Mouse (Mus musculus) hindbrain, embryonic 10.5 days (tissue): ENCODE results near the gene Zdhhc22. TPM values are rescaled to one million over a fixed set of nuclear protein-coding genes. Genes with fewer than 3 reads are reported as not detected.

Experiments used
- DNase-seq: peaks from one replicate; pipeline ENCODE4 v3.0.0-alpha.2; 2017; ENCODE audit warnings: low spot score
- H3K27ac ChIP-seq: fragments of 300-500 bp; sonication (generic); 2 replicates; pipeline ENCODE4 v1.5.1; 2016; ENCODE audit warnings: mild to moderate bottlenecking, moderate library complexity
- H3K27me3 ChIP-seq: fragments of 300-500 bp; sonication (generic); 2 replicates; pipeline ENCODE4 v1.6.1; 2016; ENCODE audit warnings: mild to moderate bottlenecking; ENCODE audit not compliant: poor library complexity, insufficient read depth, severe bottlenecking
- H3K36me3 ChIP-seq: fragments of 300-500 bp; sonication (generic); 2 replicates; pipeline ENCODE4 v1.6.1; 2016; ENCODE audit warnings: mild to moderate bottlenecking, moderate library complexity
- H3K4me1 ChIP-seq: fragments of 300-500 bp; sonication (generic); replicated peaks from 2 replicates; pipeline ENCODE4 v1.6.1; 2016; ENCODE audit warnings: mild to moderate bottlenecking
- H3K4me3 ChIP-seq: fragments of 300-500 bp; sonication (generic); 2 replicates; pipeline ENCODE4 v1.5.1; 2016; ENCODE audit warnings: mild to moderate bottlenecking, moderate library complexity
- H3K9me3 ChIP-seq: fragments of 300-500 bp; sonication (generic); 2 replicates; pipeline ENCODE4 v1.6.1; 2016; ENCODE audit warnings: mild to moderate bottlenecking, moderate library complexity
- WGBS: fragments of 180-500 bp; shearing (Covaris S2); methylation state at CpG from one replicate; pipeline ENCODE4 v1.1.7; 2016; 5-methylcytosine and 5-hydroxymethylcytosine counted together
- polyA plus RNA-seq: library from polyadenylated mRNA; unstranded; fragments of >200 nt; fragmentation: Nextera tagmentation; extraction: Ambion mirVana; gene quantifications from 2 replicates; pipeline ENCODE4 v1.2.1, GENCODE M21; 2016

The Zdhhc22 gene
- polyA plus RNA-seq, 1 experiment from 2014 or later, result 0.75 TPM

DNA sequence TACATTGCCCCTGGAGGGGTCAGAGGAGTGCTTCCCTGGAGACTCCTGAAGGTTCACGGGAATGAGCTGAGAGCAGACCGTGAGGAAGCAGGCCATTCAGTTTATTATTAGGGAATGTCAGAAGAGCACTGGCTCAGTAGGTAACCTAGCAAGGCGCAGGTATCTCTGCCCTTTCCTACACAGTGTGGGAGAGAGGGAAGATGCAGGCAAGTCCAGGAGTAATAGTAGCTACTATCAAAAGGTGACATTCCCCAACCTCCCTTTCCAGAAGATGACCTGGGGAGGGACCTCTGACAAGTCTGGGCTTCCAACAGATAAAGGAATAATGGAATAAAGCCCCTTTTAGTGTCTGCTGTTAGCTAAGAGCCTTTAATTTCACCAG lies 21.0 kb downstream of the Zdhhc22 start:
- H3K4me3 ChIP-seq, result no peak overlapping the region
- no peaks in the 10 kb centered on the region for H3K9me3 ChIP-seq
- peaks cover 22% of the 10 kb centered on the region for H3K36me3 ChIP-seq
- 61% methylated on average over 3 of the region's 3 CpGs for WGBS
- H3K27me3 ChIP-seq, result peaks cover 8% of the 10 kb centered on the region; the same call in 1 of the 2 replicates
- H3K4me1 ChIP-seq, result peaks cover 11% of the 10 kb centered on the region
- no peak for DNase-seq
- H3K27ac ChIP-seq, result no peak overlapping the region

DNA sequence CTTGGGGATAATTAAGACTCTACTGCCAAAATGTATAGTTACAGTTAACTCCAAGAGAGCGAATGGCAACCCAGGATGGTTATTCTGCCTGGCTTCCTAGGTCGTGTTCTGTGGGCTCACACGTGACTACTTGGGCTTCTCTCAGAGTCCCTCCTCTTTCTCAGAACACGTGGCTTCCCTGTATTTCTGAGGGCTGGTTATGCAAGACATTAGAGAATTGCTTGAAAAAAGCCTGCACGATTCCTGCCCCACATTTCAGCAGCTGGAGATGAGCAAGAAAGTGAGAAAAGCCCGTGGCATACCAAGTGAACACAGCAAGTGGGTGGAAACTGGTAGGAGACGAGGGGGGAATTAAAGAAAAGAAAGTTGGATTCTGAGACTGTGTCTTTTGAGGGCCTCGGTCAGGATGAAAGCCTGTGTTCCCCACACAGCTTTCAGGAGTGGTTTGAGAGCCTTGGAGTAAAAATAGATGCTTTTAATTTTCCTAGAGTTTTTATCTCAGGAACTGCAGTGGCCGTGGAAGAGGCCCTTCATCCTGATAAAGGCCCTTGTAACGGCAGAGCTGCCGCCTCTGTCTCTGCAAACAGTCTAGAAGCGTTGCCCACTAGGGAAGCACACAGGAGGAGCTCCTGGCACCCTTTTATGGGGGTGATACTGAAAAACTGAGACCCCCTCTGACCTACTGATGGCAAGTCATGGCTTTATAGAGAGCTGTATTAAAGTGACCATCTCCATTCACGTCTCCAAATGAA lies 21.6 kb downstream of the Zdhhc22 start:
- Histone ChIP-seq H3K27ac (no peak overlapping the region), H3K9me3 (no peaks in the 10 kb centered on the region), H3K27me3 (peaks cover 5% of the 10 kb centered on the region; the same call in 1 of the 2 replicates), H3K4me1 (peaks cover 6% of the 10 kb centered on the region; the same call in 1 of the 2 replicates), H3K36me3 (peaks cover 25% of the 10 kb centered on the region), H3K4me3 (no peak overlapping the region)
- no peak for DNase-seq
- WGBS, result 73% methylated on average over 13 of the region's 13 CpGs

DNA sequence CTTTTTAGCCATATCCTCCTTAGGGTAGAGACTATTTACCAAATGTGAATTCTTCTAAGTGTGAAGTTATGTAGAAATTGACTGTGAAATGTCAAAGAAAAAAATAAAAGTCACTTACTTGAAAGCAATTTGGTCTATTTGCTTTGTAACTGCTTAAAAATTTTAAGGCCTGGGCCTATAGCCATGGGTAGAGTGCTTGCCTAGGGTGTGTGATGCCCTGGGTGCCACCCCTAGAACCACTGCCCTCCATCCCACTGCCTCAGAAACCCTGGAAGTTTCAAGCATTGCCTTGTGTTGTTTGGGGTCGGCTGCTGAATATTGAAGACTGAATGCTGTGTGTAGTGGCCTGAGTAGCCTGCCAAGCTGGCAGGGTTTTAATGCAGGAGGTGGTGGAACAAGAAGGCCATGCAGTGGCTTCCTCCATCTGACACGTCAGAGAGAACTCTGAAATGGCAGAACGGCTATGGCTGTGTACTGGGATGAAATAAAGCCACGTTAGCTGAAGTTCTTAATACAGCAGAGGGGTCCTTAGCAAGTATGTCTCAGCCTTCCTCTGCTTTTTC lies 24.9 kb downstream of the Zdhhc22 start:
- 90% methylated on average over 4 of the region's 4 CpGs for WGBS
- Histone ChIP-seq H3K27ac (no peak overlapping the region), H3K4me3 (no peak overlapping the region), H3K9me3 (no peaks in the 10 kb centered on the region), H3K36me3 (peaks cover 58% of the 10 kb centered on the region), H3K27me3 (no peaks in the 10 kb centered on the region), H3K4me1 (peaks cover 19% of the 10 kb centered on the region; the same call in 1 of the 2 replicates)
- DNase-seq, result no peak

DNA sequence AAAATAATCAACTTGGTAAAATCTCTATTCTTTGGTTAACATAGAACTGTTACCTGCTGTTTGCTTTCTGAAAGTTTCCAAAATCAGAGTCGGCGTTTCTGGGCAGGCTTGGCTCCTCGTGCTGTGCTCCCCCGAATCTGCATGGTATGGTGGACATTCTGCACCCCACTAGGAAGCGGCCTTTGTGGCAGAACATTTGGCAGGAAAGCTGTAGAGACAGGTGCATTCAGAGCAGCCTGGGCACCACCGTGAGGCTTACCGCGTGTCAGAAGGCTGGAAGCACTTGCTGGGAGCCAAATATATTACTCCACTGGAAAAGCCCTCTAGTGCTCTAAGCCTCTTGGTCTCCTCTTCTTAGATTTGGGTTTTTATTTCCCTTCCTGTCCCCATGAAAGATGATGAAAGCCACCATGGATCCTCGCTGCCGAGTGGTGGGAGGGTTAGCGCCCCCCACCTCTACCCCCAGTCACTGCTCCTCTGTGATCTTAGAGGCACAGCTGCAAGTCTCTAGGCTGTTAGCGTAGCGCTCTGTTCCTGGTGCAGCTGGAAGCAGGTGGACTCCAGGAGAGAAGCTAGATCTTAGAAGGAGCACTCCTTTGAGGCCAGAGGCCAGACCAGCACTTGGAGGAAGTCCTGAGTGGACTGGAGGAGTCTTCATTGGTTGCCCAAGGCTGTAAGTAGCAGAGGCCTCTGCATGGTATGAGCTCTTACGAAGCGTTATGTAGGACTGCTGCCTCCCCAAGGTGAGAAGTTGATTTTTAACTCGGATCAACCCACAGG lies 25.8 kb downstream of the Zdhhc22 start:
- no peaks in the 10 kb centered on the region for H3K9me3 ChIP-seq
- peaks cover 67% of the 10 kb centered on the region for H3K36me3 ChIP-seq
- H3K4me1 ChIP-seq, result 0 out of 2 replicates have a peak, but pooled peaks cover 19% of the 10 kb centered on the region
- H3K27me3 ChIP-seq, result no peaks in the 10 kb centered on the region
- H3K27ac ChIP-seq, result no peak overlapping the region
- H3K4me3 ChIP-seq, result no peak overlapping the region
- DNase-seq, result no peak
- 93% methylated on average over 16 of the region's 16 CpGs for WGBS

DNA sequence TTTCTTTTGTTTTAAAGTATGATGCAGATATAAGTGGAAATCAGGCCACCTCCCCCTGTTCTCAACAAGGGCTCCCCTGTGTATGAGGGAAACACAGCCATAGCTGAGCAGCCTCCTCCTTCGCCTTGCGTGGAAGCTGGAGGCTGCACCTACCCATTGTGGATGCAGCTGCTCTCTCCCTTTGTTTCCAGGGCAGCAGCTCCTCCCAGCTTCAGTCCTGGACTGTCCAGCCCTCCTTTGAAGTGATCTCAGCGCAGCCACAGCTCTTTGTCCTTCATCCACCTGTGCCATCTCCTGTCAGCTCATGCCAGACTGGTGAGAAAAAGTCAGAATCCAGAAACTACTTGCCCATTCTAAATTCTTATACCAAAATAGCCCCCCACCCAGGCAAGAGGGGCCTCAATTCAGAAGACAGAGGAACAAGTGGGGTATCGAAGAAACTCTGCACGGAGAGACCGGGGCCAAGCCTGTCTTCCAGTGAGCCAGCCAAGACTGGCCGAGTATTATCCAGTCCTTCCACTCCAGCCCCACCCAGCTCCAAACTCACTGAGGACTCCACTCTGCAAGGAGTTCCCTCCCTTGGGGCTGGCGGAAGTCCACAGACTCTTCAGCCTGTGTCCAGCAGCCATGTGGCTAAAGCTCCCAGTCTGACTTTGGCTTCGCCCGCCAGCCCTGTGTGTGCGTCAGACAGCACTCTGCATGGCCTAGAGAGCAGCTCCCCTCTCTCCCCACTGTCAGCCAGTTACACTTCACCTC lies 28.5 kb downstream of the Zdhhc22 start:
- Histone ChIP-seq H3K9me3 (no peaks in the 10 kb centered on the region), H3K4me1 (0 out of 2 replicates have a peak, but pooled peaks cover 12% of the 10 kb centered on the region), H3K4me3 (no peak overlapping the region), H3K27me3 (no peaks in the 10 kb centered on the region), H3K36me3 (peaks cover 94% of the 10 kb centered on the region), H3K27ac (peak overlapping the region; percentile 71)
- DNase-seq, result no peak
- WGBS, result 79% methylated on average over 11 of the region's 11 CpGs

DNA sequence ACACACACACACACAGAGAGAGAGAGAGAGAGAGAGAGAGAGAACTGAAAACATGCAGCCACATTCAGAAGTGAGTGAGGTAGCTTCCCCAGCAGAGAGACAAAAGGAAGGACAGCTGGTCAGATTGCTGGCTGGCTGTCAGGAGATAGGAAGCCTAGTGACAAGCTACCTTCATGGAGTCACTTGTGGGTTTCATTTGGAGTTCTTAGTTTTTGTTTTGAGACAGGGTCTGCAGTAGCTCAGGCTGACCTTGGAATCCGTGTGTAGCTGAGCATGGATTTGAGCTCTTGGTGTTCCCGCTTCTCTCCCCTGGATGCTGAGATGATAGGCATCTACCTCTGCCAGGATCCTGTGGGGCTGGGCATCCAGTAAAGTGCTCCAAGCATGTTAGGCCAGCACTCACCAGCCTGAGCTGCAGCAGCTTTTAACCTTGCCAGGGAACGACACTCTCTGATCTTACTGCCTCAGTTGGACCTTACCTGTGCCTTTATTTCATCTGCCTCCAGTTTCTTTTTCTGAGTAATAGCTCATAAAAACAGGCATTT lies 29.4 kb downstream of the Zdhhc22 start:
- H3K36me3 ChIP-seq, result peaks cover 98% of the 10 kb centered on the region
- H3K4me1 ChIP-seq, result 0 out of 2 replicates have a peak, but pooled peaks cover 12% of the 10 kb centered on the region
- H3K27me3 ChIP-seq, result no peaks in the 10 kb centered on the region
- H3K27ac ChIP-seq, result peak overlapping the region; percentile 71
- WGBS, result 91% methylated on average over 3 of the region's 3 CpGs
- no peak for DNase-seq
- H3K4me3 ChIP-seq, result no peak overlapping the region
- H3K9me3 ChIP-seq, result no peaks in the 10 kb centered on the region

DNA sequence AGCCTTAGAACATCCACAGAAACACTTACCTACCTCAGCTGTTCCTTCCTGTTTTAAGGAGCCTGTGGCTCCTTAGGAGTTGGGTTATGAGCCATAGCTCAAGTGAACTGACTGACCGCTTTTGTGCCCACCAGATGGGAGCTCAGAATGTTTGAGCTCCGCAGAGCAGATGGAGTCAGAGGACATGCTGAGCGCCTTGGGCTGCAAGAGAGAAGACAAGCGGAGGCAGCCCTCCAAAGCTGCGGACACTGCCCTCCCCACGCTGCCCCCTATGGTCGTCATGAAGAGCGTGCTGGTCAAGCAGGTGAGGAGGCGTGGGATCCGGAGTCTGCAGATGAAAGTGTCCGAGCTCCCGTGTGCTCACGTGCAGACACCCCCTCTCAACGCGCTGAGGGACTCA lies 30.1 kb downstream of the Zdhhc22 start:
- peaks cover 98% of the 10 kb centered on the region for H3K36me3 ChIP-seq
- H3K27me3 ChIP-seq, result no peaks in the 10 kb centered on the region
- 91% methylated on average over 15 of the region's 15 CpGs for WGBS

DNA sequence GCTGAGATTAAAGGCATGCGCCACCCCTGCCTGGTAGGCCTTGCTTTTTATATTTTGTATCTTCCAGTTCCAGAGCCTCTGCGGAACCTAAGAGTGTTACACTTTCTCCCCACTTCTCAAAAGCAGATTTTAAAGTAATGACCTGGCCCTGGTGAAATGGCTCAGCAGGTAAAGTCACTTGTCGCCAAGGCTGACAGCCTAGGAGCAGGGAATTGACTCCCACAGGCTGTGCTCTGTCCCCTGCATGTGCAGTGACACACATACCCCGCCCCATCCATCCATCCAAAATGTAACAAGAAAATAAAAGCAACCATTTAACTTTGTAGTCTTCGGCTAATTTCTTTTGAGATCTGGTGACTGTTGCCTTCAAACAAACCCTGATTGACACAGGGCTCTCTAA lies 30.6 kb downstream of the Zdhhc22 start:
- Histone ChIP-seq H3K9me3 (no peaks in the 10 kb centered on the region), H3K36me3 (peaks cover 98% of the 10 kb centered on the region), H3K27ac (no peak overlapping the region), H3K4me3 (no peak overlapping the region), H3K27me3 (no peaks in the 10 kb centered on the region), H3K4me1 (0 out of 2 replicates have a peak, but pooled peaks cover 12% of the 10 kb centered on the region)
- DNase-seq, result no peak
- 96% methylated on average over 5 of the region's 5 CpGs for WGBS

More for the DNA sequence above, 30.1 kb downstream of the Zdhhc22 start:
- no peak overlapping the region for H3K27ac ChIP-seq
- H3K4me1 ChIP-seq, result 0 out of 2 replicates have a peak, but pooled peaks cover 12% of the 10 kb centered on the region
- H3K4me3 ChIP-seq, result no peak overlapping the region
- DNase-seq, result no peak
- no peaks in the 10 kb centered on the region for H3K9me3 ChIP-seq

DNA sequence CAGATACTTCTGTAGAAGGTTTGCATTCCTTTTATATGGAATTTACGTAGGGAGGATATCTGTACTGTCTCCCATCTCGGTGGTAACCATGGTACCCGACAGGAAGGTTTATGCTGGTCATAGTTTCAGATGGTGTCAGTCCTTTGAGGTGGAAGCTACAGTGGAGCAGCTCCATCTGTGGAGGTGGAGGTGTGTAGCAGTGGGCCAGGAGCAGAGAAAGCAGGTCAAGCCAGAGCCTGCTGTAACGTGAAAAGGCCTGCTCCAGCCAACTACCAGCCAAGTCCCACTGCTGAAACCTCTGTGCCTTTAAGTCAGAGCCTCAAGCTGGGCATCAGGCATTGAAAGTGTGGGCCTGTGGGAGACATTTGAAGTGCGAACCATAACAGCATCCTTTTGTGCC lies 31.7 kb downstream of the Zdhhc22 start:
- Histone ChIP-seq H3K4me3 (no peak overlapping the region), H3K27ac (no peak overlapping the region), H3K9me3 (no peaks in the 10 kb centered on the region), H3K36me3 (peaks cover 100% of the 10 kb centered on the region), H3K4me1 (0 out of 2 replicates have a peak, but pooled peaks cover 12% of the 10 kb centered on the region), H3K27me3 (no peaks in the 10 kb centered on the region)
- DNase-seq, result no peak
- 91% methylated on average over 5 of the region's 5 CpGs for WGBS

DNA sequence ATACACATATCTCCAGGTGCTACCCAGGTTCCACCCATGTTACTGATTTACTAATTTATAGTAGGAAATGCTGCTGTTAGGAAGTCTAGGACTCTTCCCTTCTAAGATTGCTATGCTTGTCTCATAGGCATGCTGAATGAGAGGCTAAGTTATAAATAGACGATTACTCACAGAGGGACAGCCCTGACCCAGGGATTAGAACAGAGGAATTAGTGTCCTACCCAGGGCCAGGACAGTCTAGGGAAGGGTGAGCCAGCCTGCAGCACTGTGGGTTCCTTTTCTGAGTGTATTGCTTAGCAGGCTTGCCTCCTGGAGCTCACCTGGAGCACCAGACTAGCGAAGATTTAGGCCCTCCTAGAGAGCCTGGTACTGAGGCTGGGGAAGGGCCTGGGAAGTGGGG lies 34.3 kb downstream of the Zdhhc22 start:
- Histone ChIP-seq H3K4me3 (no peak overlapping the region), H3K27me3 (no peaks in the 10 kb centered on the region), H3K9me3 (no peaks in the 10 kb centered on the region), H3K4me1 (0 out of 2 replicates have a peak, but pooled peaks cover 2% of the 10 kb centered on the region), H3K27ac (no peak overlapping the region), H3K36me3 (peaks cover 87% of the 10 kb centered on the region)
- WGBS, result 89% methylated on average over 2 of the region's 2 CpGs
- no peak for DNase-seq

DNA sequence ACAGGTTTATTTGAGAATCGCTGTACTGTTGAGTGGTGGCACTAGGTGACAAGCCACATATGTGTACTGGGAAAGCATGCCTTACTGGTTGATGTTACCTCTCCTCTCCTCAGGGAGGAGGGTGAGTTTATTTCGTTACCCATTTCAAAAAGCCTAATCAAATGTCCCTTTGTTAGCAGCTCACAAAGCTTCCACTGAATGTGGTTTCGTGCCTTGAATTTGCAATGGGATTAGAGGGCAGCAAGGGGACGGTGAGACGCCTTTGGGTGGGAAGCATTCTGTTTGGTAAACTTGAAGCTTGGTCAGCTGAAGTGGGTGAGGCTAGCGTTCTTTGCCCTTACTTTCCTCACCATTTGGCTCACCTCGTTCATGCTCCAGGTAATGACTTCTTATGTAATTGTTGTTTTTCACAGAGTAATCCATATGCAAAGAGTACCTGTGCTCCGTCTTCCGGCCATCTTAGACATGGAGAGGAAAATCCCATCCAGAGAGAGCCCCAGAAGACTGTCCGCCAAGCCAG lies 37.8 kb downstream of the Zdhhc22 start:
- Histone ChIP-seq H3K9me3 (no peaks in the 10 kb centered on the region), H3K27me3 (no peaks in the 10 kb centered on the region), H3K36me3 (peaks cover 58% of the 10 kb centered on the region), H3K4me3 (no peak overlapping the region), H3K27ac (no peak overlapping the region), H3K4me1 (peaks cover 26% of the 10 kb centered on the region)
- no peak for DNase-seq
- WGBS, result 89% methylated on average over 10 of the region's 10 CpGs

DNA sequence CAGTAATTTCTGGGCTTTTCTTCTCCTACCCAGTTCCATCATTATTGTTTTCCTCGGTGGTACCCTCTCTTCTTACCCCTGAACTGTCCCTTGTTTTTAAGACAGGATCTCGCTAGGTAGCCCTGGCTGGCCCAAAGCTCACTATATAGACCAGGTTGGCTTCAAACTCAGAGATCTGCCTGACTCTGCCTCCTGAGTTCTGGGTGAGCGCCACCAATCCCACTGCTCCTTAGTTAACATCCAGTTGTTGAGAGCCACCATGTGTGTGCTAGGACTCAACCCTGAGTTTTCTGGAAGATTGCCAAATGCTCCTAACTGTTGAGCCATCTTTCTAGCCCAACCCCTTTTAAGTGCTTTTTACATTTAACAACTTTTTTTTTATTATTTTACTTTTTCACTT lies 39.3 kb downstream of the Zdhhc22 start:
- Histone ChIP-seq H3K4me3 (no peak overlapping the region), H3K4me1 (peaks cover 33% of the 10 kb centered on the region), H3K27ac (no peak overlapping the region), H3K36me3 (peaks cover 44% of the 10 kb centered on the region), H3K9me3 (no peaks in the 10 kb centered on the region), H3K27me3 (no peaks in the 10 kb centered on the region)
- DNase-seq, result no peak
- 95% methylated on average over 3 of the region's 3 CpGs for WGBS
